Comparison of ENCODE assay signal across 13 mouse cellular contexts in the genomic region with DNA sequence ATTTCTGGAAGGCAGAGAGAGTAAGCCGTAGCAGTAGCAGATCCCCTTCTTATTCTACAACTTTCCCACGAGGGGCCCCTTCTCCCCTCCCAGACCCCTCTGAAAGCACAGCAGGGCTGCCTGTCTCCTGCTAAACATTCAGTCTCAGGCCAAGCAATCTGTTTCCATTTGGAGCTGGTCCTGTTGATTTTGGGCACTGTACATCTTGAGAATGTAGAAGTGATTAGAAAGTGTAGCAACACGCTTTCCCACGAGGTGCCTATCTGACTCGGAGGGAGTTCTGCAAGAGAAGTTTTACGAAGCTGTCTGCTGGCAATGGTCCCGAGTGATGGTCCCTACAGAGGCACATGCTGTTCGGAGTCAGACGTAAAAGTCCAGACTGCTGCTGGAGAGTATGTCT. TPM values are rescaled to one million over a fixed set of nuclear protein-coding genes. Genes with fewer than 3 reads are reported as not detected.
DNase-seq lines count a peak whose midpoint lies in the region; ATAC-seq lines count a peak whose summit lies in the region.
"Had no signal": no experiment of that assay in that cellular context is flagged by ENCODE, and none has a peak within 500 bp of the region (broad histone marks: within the 10 kb centered on the region; RNA-seq: fewer than 3 reads in every experiment).

No protein-coding gene starts in this region.

- WGBS in heart, embryonic 14.5 days = 47% methylated on average over 9 of the region's 9 CpGs
- WGBS in intestine, embryonic 16.5 days = 56% methylated on average over 9 of the region's 9 CpGs
- WGBS in hindbrain, embryonic 14.5 days = 70% methylated on average over 9 of the region's 9 CpGs

- intact Hi-C loops in left cerebral cortex, postnatal 4 days (cut with DNase I) = no loop called here

- 0 out of 2 replicates have a peak, but pooled peaks have one; percentile 35 for ATAC-seq in heart, embryonic 14.5 days (ENCODE audit: insufficient number of reproducible peaks, insufficient read depth, low FRiP score, low read depth)
- ATAC-seq in megakaryocyte, adult 5-6 weeks (ENCODE audit: poor library complexity, severe bottlenecking) = 0 out of 2 replicates have a peak, but pooled peaks have one; percentile 23
- ATAC-seq in intestine, embryonic 16.5 days = no peak
- ATAC-seq in hindbrain, embryonic 14.5 days (ENCODE audit: low FRiP score) = no peak

- DNase-seq in adrenal gland, postnatal 10 days = peak; percentile 45
- DNase-seq in adrenal gland, adult 8-10 months = no peak
- peak; percentile 20 for DNase-seq in left cerebral cortex, postnatal 4 days
- no peak for DNase-seq in left cerebral cortex, adult 9 months (ENCODE audit: low spot score in 2 of 2)
- no peak for DNase-seq in hindbrain, embryonic 14.5 days (ENCODE audit: low spot score)
- DNase-seq: thymus, adult 18-20 months had no signal

- peak overlapping the region in 1 of 2 experiments; percentile 73; a peak in 2 of 4 replicates for H3K27ac ChIP-seq in heart, embryonic 14.5 days (replicated peaks in 1 of 2; ENCODE audit: control insufficient read depth in 1 of 2, insufficient read depth in 1 of 2, low read depth in 2 of 2, low read length in 2 of 2)
- H3K27ac ChIP-seq in intestine, embryonic 16.5 days (ENCODE audit: low read length) = no peak overlapping the region
- H3K27ac ChIP-seq in hindbrain, embryonic 14.5 days = no peak overlapping the region
- H3K27ac ChIP-seq: heart, adult 2 months; kidney, postnatal 0 days; midbrain, embryonic 12.5 days; neural tube, embryonic 15.5 days had no signal

- no peak overlapping the region for H3K4me2 ChIP-seq in heart, embryonic 14.5 days (ENCODE audit: low read length)
- H3K4me2 ChIP-seq in intestine, embryonic 16.5 days (ENCODE audit: low read depth, low read length) = no peak overlapping the region
- no peak overlapping the region for H3K4me2 ChIP-seq in hindbrain, embryonic 14.5 days (replicated peaks)
- H3K4me2 ChIP-seq: midbrain, embryonic 12.5 days; neural tube, embryonic 15.5 days had no signal

- no peak overlapping the region for H3K9ac ChIP-seq in heart, embryonic 14.5 days (ENCODE audit: low read length)
- no peak overlapping the region for H3K9ac ChIP-seq in intestine, embryonic 16.5 days (ENCODE audit: low read depth, low read length)
- H3K9ac ChIP-seq in hindbrain, embryonic 14.5 days = no peak overlapping the region
- H3K9ac ChIP-seq: midbrain, embryonic 12.5 days; neural tube, embryonic 15.5 days had no signal

- no peaks in the 10 kb centered on the region for H3K36me3 ChIP-seq in heart, embryonic 14.5 days (ENCODE audit: control insufficient read depth, insufficient read depth, low read length)
- no peaks in the 10 kb centered on the region for H3K36me3 ChIP-seq in intestine, embryonic 16.5 days (ENCODE audit: control insufficient read depth, insufficient read depth, low read length)
- H3K36me3 ChIP-seq in hindbrain, embryonic 14.5 days (replicated peaks; ENCODE audit: control insufficient read depth, insufficient read depth) = no peaks in the 10 kb centered on the region
- H3K36me3 ChIP-seq: midbrain, embryonic 12.5 days; neural tube, embryonic 15.5 days had no signal

- no peaks in the 10 kb centered on the region for H3K27me3 ChIP-seq in heart, embryonic 14.5 days (ENCODE audit: control insufficient read depth, insufficient read depth, low read length)
- H3K27me3 ChIP-seq in intestine, embryonic 16.5 days (replicated peaks; ENCODE audit: control insufficient read depth, insufficient read depth, low read length) = no peaks in the 10 kb centered on the region
- no peaks in the 10 kb centered on the region for H3K27me3 ChIP-seq in hindbrain, embryonic 14.5 days (ENCODE audit: control insufficient read depth, insufficient read depth, low read length)
- H3K27me3 ChIP-seq: midbrain, embryonic 12.5 days; neural tube, embryonic 15.5 days had no signal

- no peak overlapping the region for H3K4me3 ChIP-seq in heart, embryonic 14.5 days (ENCODE audit: control insufficient read depth in 1 of 2, insufficient read depth in 1 of 2, low read depth in 1 of 2, low read length in 2 of 2)
- no peak overlapping the region for H3K4me3 ChIP-seq in intestine, embryonic 16.5 days (ENCODE audit: low read length)
- H3K4me3 ChIP-seq in hindbrain, embryonic 14.5 days (replicated peaks; ENCODE audit: low read length) = no peak overlapping the region
- H3K4me3 ChIP-seq: heart, adult 2 months; midbrain, embryonic 12.5 days; neural tube, embryonic 15.5 days had no signal

- no peaks in the 10 kb centered on the region for H3K9me3 ChIP-seq in heart, embryonic 14.5 days (ENCODE audit: control insufficient read depth, low read length)
- no peaks in the 10 kb centered on the region for H3K9me3 ChIP-seq in intestine, embryonic 16.5 days (ENCODE audit: control insufficient read depth, low read length)
- H3K9me3 ChIP-seq in hindbrain, embryonic 14.5 days (ENCODE audit: control insufficient read depth, low read length) = no peaks in the 10 kb centered on the region
- H3K9me3 ChIP-seq: midbrain, embryonic 12.5 days; neural tube, embryonic 15.5 days had no signal

- 0 out of 4 replicates have a peak, but pooled peaks cover 0 to 3% of the 10 kb centered on the region in 2 experiments for H3K4me1 ChIP-seq in heart, embryonic 14.5 days (ENCODE audit: control insufficient read depth in 2 of 2, insufficient read depth in 2 of 2, low read length in 2 of 2)
- H3K4me1 ChIP-seq in intestine, embryonic 16.5 days (ENCODE audit: control insufficient read depth, insufficient read depth, low read length) = no peaks in the 10 kb centered on the region
- H3K4me1 ChIP-seq in hindbrain, embryonic 14.5 days (replicated peaks; ENCODE audit: control insufficient read depth, insufficient read depth, low read length) = no peaks in the 10 kb centered on the region
- H3K4me1 ChIP-seq: midbrain, embryonic 12.5 days; neural tube, embryonic 15.5 days had no signal

RNA-seq across cellular contexts. Expression of gene Tmpo, which starts 27.3 kb away (rescaled TPM):
- total RNA-seq in adrenal gland, postnatal 10 days (2021) = 100 to 1,000 TPM; 116 to 140 TPM
- 100 to 1,000 TPM in 2 of 4 experiments, 10 to 100 TPM in 2; 81.5 to 150 (median 108) TPM for total RNA-seq in adrenal gland, adult 8-10 months (2022)
- total RNA-seq in left cerebral cortex, postnatal 4 days (2021) = 10 to 100 TPM; 70.0 to 76.8 TPM
- 170 and 181 TPM in 2 replicates for polyA plus RNA-seq in heart, embryonic 14.5 days (2014; fragmentation: Nextera tagmentation; extraction: Ambion mirVana)
- 559 and 619 TPM in 2 replicates for total RNA-seq in megakaryocyte, adult 5-6 weeks (2015)
- 895 and 963 TPM in 2 replicates for total RNA-seq in megakaryocyte, adult 5-6 weeks (2017)
- polyA plus RNA-seq in intestine, embryonic 16.5 days (2015; fragmentation: Nextera tagmentation; extraction: Ambion mirVana) = 110 and 111 TPM in 2 replicates
- 111 and 115 TPM in 2 replicates for polyA plus RNA-seq in hindbrain, embryonic 14.5 days (2014; fragmentation: Nextera tagmentation; extraction: Ambion mirVana)

Comparison
In these comparisons a context has a peak if more than half of its experiments do, and no peak if none do; other contexts are left out.
1. DNase-seq: peak in adrenal gland, postnatal 10 days (single experiment) and left cerebral cortex, postnatal 4 days (single experiment); none in adrenal gland, adult 8-10 months (single experiment), left cerebral cortex, adult 9 months (0 of 2) and hindbrain, embryonic 14.5 days (single experiment).
2. ATAC-seq: peak in heart, embryonic 14.5 days (single experiment) and megakaryocyte, adult 5-6 weeks (single experiment); none in intestine, embryonic 16.5 days (single experiment) and hindbrain, embryonic 14.5 days (single experiment).